Comparison of ENCODE assay signal across 11 mouse cellular contexts in genomic region chr14:31414235-31414966, GRCm38 (mm10). TPM values are rescaled to one million over a fixed set of nuclear protein-coding genes. Genes with fewer than 3 reads are reported as not detected.
A peak's percentile ranks its signal among the peaks of the same experiment; 100 is the strongest.
DNase-seq lines count a peak whose midpoint lies in the region; ATAC-seq lines count a peak whose summit lies in the region.
"Had no signal": no experiment of that assay in that cellular context is flagged by ENCODE, and none has a peak within 500 bp of the region (broad histone marks: within the 10 kb centered on the region; RNA-seq: fewer than 3 reads in every experiment).

No protein-coding gene starts in this region.

- peak; percentile 60 for DNase-seq in gastrocnemius, adult 18-20 months (ENCODE audit: low spot score)
- DNase-seq in gastrocnemius, postnatal 25 days = no peak
- no peak for DNase-seq in kidney, adult 18-20 months
- DNase-seq in thymus, postnatal 4 days = peak; percentile 41
- DNase-seq in thymus, postnatal 36 days = no peak
- DNase-seq in right cerebral cortex, postnatal 25 days = no peak
- DNase-seq: kidney, postnatal 14 days had no signal

- WGBS in kidney, embryonic 16.5 days = 31% methylated on average over 10 of the region's 10 CpGs

- H3K4me3 ChIP-seq in kidney, embryonic 16.5 days (ENCODE audit: low read length) = no peak overlapping the region
- H3K4me3 ChIP-seq: embryonic facial prominence, embryonic 12.5 days; lung, embryonic 15.5 days had no signal

- peaks cover 50% of the 10 kb centered on the region for H3K4me1 ChIP-seq in kidney, embryonic 16.5 days (ENCODE audit: insufficient read depth, low read length)

- no peaks in the 10 kb centered on the region for H3K27me3 ChIP-seq in kidney, embryonic 16.5 days (ENCODE audit: insufficient read depth, low read length)
- H3K27me3 ChIP-seq: embryonic facial prominence, embryonic 12.5 days had no signal

- 0 out of 2 replicates have a peak overlapping the region, but pooled peaks have one; percentile 27 for H3K27ac ChIP-seq in kidney, embryonic 16.5 days (ENCODE audit: low read length)
- H3K27ac ChIP-seq: embryonic facial prominence, embryonic 12.5 days; lung, embryonic 15.5 days had no signal

- H3K9ac ChIP-seq in kidney, embryonic 16.5 days (replicated peaks; ENCODE audit: low read length) = 0 out of 2 replicates have a peak overlapping the region, but pooled peaks have one; percentile 13
- H3K9ac ChIP-seq: embryonic facial prominence, embryonic 12.5 days; lung, embryonic 15.5 days had no signal

- H3K9me3 ChIP-seq in kidney, embryonic 16.5 days (ENCODE audit: low read length) = no peaks in the 10 kb centered on the region
- H3K9me3 ChIP-seq: embryonic facial prominence, embryonic 12.5 days; lung, embryonic 15.5 days had no signal

- no peaks in the 10 kb centered on the region; the same call in 1 of the 2 replicates for H3K36me3 ChIP-seq in kidney, embryonic 16.5 days (ENCODE audit: insufficient read depth, low read length)
- H3K36me3 ChIP-seq: lung, embryonic 15.5 days had no signal

- H3K4me2 ChIP-seq in kidney, embryonic 16.5 days (replicated peaks; ENCODE audit: low read depth, low read length) = no peak overlapping the region
- H3K4me2 ChIP-seq: embryonic facial prominence, embryonic 12.5 days; lung, embryonic 15.5 days had no signal

- ATAC-seq in kidney, embryonic 16.5 days (ENCODE audit: low FRiP score, low TSS enrichment) = no peak
- no peak for ATAC-seq in erythroid progenitor cell, adult 5-6 weeks (replicated peaks; ENCODE audit: low FRiP score, poor library complexity, severe bottlenecking)

RNA-seq across cellular contexts. Expression of gene Sh3bp5, which starts 21.5 kb away (rescaled TPM):
- total RNA-seq in gastrocnemius, adult 18-20 months (2021) = 10 to 100 TPM; 53.6 to 65.7 TPM
- 10 to 100 TPM; 33.9 to 46.8 TPM for total RNA-seq in gastrocnemius, postnatal 25 days (2021)
- polyA plus RNA-seq in kidney, embryonic 16.5 days (2015; fragmentation: Nextera tagmentation; extraction: Ambion mirVana) = 34.1 and 39.0 TPM in 2 replicates
- 6.8 and 9.6 TPM in 2 replicates for total RNA-seq in erythroid progenitor cell, adult 5-6 weeks (2015; ENCODE audit: low replicate concordance)
- 3.9 and 6.7 TPM in 2 replicates for total RNA-seq in erythroid progenitor cell, adult 5-6 weeks (2017; ENCODE audit: low replicate concordance)

Comparison
In these comparisons a context has a peak if more than half of its experiments do, and no peak if none do; other contexts are left out.
1. DNase-seq: peak in gastrocnemius, adult 18-20 months (single experiment) and thymus, postnatal 4 days (single experiment); none in gastrocnemius, postnatal 25 days (single experiment), kidney, adult 18-20 months (single experiment), thymus, postnatal 36 days (0 of 2) and right cerebral cortex, postnatal 25 days (single experiment).